Mouse (Mus musculus) embryo, embryonic 9.5 days (tissue): ENCODE data around the gene Pdcd1lg2.

Experiments used
- DNase-seq: peaks from one replicate; pipeline ENCODE4 v3.0.0-alpha.2; 2017; ENCODE audit errors: extremely low spot score

Gene Pdcd1lg2

DNA sequence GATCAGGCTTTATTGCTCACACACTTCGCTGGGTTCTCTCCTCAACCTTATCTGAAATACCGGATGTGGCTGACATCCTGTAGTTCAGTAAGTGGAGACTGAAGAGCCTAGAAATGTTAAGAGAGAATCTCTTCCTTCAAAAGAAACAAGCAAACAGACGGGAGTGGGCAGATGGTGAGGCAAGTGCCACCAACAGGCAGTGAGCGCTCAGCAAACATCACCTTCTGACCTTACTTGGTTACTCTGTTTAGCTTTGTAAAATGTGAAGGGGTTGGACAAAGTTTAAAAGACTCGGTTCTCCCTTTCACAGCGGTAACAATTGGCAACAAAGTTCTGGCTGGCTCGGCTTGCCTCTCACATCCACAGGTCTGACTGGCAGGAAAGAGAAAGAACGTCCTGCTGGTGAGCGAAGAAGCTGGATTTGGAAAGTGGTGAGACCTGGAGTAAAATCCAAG, 8.0 kb downstream of the Pdcd1lg2 start:
- DNase-seq: peak; percentile 15

DNA sequence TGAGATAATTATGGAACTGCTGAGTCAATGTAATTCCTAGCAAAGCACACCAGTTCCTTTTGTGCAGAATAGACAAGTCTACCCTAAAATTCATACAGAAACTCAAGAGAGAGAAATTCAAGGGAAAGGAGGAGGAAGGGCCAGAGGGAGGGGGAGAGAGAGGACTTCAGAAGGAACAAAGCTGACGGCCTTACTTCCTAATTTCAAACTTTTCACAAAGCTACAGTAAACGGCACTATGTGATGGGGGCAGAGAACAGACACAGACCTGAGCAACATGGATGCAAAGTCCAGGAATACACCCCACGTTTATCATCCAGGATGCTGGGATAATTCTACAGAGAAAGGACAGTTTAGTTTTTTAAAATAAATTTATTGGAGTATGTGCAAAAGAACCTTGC, 8.8 kb downstream of the Pdcd1lg2 start:
- DNase-seq: no peak

GRCm38 (mm10) chr19:29419946-29420345, 9.2 kb downstream of the Pdcd1lg2 start:
- no peak for DNase-seq

GRCm38 (mm10) chr19:29420397-29420796, 9.7 kb downstream of the Pdcd1lg2 start:
- no peak for DNase-seq

GRCm38 (mm10) chr19:29422013-29422645, 11.4 kb downstream of the Pdcd1lg2 start:
- no peak for DNase-seq

DNA sequence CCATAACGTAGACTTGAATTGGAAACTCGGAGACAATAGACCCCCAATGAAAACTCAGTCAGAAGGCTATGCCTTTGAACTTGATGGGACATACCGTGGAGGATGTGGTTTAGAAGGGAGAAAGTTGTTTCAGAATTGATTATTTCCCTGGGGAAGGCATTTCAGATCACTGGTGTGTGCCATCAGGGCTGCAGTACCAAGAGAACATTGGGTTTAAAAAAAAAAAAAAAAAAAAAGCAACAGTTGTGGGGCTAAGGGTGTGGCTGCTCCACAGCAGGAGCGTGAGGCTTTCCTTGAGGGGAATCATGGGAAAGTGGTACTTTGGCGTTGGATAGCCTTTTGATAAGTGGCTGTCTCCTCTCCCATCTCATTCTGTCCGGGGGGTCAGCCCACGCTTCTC, 12.1 kb downstream of the Pdcd1lg2 start:
- DNase-seq: no peak

- no peak for DNase-seq
Observed at GRCm38 (mm10) chr19:29430516-29430915, 19.8 kb downstream of the Pdcd1lg2 start.

DNA sequence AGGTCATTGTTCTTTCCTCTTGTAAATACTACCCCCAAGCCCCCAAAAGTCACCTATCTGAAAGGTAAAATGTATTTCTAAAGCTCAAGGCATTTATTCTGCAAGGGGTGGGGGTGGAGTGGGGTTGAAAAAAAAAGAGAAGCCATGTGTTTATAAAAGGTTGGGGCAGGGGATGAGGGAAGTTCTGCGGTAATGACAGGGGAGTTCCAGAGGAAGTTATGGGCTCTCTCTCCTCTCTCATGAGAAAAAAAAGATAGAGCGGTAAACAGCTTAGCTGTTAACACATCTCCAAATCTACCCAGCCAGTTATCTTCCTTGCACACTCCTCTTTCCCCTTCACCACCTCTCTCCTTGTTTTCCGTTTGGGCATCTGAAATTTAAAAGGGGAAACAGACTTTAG, 20.2 kb downstream of the Pdcd1lg2 start:
- DNase-seq: no peak

- no peak for DNase-seq
Observed at GRCm38 (mm10) chr19:29436793-29437479, 26.2 kb downstream of the Pdcd1lg2 start.

DNA sequence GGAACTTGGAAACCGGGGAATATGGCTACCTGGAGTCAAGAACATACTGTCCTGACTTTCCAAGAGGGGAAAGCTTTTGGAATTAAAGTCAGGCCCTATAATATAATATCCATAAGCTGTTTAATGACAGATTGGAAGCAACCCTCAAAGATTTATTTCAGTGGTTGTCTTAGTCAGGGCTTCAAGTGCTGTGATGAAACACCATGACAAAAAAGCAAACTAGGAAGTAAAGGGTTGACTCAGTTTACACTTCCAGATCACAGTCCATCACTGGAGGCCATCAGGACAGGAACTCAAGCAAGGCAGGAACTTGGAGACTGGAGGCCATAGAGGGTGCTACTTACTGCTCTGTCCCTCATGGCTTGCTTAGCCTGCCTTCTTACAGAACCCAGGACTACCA, 27.1 kb downstream of the Pdcd1lg2 start:
- no peak for DNase-seq

DNA sequence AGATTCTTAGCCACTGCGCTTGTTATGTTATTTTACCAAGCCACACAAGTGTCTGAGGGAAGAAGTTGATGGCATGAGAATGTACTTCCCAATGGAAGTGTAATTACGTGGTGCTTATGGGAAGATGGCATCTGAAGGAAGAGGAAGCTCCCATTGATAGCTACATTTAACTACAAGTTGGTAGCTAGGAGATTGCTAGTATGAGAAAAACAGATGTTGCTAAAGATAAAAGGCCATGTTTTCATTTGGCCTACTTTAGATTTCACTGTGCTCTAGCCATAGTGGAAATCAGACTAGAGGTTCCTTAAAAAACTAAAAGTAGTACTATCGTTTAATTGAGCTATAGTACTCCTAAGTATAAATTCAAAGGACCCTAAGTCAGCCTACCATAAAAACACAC, 28.5 kb downstream of the Pdcd1lg2 start:
- no peak for DNase-seq

DNA sequence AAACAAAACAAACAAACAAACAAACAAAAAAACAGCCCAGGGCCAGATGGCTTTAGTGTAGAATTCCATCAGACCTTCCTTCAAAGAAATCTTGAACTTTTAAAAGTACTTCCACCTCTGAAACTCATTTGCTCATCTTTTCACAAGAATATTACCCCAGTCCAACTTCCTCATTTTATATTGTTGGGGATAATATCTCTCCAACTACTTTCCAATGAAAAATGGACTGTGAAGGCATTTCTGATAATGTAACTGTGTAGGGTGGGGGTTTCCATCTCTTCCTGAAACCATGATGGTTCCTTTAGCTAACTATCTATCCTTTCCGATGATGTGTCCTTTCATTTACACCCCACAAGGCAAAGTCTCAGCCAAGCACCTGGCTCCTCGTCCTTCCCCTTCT, 31.8 kb downstream of the Pdcd1lg2 start:
- DNase-seq: no peak

DNA sequence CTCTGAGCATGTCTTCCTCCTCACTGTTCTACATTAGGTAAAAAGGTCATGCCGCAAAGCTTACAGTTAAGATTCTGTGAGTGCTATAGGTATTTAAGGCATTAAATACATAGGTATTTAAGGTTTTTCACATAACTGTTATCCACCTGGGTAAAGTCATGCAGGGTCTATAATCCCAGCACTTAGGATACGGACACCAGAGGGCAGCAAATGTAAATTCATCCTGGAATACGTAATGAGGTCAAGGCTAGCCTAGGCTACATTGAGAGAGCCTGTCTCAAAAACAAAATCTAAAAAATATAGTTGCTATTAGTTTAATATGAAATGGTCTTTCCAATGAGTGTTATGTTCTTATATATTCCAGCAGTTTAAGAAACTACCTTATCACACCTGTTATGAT, 33.6 kb downstream of the Pdcd1lg2 start:
- no peak for DNase-seq

- DNase-seq: no peak
Observed at GRCm38 (mm10) chr19:29448373-29448772, 37.7 kb downstream of the Pdcd1lg2 start.

DNA sequence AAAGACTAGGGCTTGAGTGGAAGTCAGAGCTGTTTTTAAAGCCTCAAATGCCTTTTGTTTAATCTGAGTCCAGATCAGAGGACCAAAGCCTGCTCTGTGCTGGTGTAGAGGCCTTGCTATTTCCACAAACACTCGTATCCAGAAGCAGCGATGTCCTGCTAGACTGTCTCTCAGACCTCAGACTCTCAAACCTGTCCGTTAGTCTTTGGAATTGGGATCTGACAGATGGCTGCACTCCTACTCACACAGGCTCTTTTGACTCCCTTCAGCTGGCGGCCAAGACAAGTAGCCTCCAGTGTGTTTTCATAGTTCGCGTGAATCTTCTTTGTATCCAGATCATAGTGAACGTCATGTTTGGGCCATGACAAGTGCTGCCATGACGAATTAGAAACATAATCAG, 39.7 kb downstream of the Pdcd1lg2 start:
- DNase-seq: no peak

GRCm38 (mm10) chr19:29454141-29454601, 43.5 kb downstream of the Pdcd1lg2 start:
- no peak for DNase-seq

DNA sequence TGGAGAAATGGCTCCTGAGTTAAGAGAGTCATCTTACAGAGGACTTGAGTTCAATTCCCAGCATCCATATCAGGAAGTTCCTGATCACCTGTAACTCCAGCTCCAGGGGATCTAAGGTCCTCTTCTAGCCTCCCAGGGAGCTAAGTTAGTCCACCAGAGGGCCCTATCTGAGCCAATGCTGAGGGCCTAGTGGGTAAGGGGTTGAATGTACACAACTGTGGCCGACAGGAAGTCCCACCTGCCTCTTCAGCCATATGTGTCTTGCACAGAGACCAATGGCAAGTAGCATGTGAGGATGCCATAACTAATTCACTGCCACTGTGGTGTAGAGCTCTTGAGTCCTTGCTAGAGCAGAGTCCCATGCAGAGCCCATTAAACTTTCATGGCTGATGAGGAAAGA, 44.4 kb downstream of the Pdcd1lg2 start:
- no peak for DNase-seq

- no peak for DNase-seq
Observed at GRCm38 (mm10) chr19:29457982-29458381, 47.3 kb downstream of the Pdcd1lg2 start.

DNA sequence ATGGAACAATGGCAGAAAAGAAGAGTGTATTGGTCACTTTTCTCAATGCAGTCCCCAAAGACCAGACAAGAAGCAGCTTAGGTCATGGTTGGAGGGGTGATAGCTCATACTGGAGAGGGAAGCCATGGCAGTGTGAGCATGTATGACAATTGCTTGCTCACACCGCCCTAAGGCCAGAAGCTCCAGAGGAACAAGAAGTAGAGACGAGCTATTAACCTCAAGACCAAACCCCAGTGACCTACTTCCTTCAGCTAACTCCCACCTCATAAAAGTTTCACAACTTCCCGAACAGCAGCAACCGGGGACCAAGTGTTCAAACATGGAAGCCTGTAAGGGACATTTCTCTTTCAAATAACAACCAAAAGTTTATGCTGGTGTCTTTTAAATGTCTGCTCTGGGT, 51.7 kb downstream of the Pdcd1lg2 start:
- no peak for DNase-seq

DNA sequence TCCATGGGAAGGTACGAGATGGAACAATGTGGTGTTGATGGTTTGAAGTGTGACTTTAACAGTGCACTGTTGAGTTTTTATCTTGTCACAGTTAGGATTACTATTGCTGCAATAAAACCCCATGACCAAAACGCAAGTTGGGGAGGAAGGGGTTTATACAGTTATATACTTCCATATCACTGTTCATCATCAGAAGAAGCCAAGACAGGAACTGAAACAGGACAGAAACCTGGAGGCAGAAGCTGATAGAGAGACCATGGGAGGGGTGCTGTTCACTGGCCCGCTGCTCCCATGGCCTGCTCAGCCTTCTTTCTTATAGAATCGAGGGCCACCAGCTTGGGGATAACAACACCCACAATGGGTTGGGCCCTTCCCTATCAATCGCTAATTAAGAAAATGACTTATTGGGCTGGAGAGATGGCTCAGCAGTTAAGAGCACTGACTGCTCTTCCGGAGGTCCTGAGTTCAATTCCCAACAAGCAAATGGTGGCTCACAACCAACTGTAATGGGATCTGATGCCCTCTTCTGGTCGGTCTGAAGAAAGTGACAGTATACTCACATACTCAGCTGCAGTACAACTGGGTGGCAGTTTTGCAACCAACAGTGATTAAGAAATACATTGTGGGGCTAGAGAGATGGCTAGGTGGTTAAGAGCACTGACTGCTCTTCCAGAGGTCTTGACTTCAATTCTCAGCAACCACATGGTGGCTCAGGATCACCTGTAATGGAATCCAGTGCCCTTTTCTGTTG, 53.1 kb downstream of the Pdcd1lg2 start:
- no peak for DNase-seq

DNA sequence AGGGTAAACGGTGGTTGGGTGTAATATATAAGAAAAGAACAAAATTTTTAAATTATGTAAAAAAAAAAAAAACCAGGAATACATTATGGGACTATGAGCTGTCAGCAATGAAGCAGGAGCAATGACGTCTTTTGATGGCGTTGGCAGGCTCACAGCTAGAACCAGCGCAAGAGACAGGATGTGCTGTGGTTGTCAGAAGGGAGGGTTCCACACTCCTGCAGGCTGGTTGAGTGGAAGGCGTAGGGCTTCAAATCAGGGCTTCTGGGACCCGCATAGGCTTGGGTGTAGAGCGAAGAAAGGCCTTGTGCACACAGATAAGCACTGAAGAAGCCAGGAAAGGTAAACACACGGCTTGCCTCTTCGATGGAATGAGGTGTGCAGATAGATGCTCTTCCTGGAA, 56.1 kb downstream of the Pdcd1lg2 start:
- DNase-seq: no peak

DNA sequence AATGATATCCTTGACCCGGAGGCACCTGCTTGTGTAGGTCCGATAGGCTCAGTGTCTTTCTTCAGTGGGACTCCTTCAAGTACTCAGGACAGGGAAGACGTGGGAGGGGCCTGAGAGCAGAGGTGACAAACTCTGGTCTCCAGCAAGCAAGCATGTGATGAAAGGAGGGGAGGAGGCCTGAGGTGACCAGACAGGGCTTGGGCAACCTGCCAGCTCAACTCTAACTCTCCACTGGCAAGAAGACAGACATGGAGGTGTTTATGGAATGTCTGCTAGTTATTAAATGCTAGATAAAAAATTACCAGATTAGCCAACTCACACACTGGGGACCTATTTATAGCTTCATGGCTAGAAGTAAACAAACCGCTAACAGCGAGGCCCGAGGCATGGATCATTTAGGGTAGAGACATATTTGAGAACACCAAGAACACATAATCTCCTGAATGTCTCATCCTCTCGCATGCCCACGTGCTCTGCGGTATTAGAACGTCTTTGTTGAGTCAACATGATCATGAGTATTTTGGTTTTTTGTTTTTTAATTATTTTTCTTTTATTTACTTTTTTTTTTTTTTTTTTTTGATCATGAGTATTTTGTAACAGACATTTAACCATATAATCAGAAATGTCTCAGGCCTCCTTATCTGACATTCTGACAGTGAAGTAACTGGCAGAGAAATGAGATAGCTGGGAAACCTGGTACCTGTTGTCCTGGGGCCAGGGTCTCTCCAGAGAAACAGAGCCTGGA, 58.4 kb downstream of the Pdcd1lg2 start:
- DNase-seq: no peak
